Mouse (Mus musculus): ENCODE measurements around the gene Cmtm4.

GRCm38 (mm10) chr8:104341106-104341561 lies 54.5 kb downstream of the Cmtm4 start:
- TF ChIP-seq CTCF (IDR thresholded peaks at IDR 0.05; ENCODE audit: low read depth, low read length) (no peak), POLR2A (IDR thresholded peaks at IDR 0.05; ENCODE audit: extremely low read depth, insufficient read depth, low read length) (0 out of 2 replicates have a peak, but pooled peaks have one; percentile 33)
